Mouse (Mus musculus) stomach, embryonic 14.5 days (tissue): Measurements from ENCODE around the gene Angel2. TPM values are rescaled to one million over a fixed set of nuclear protein-coding genes. Genes with fewer than 3 reads are reported as not detected.
A peak's percentile ranks its signal among the peaks of the same experiment; 100 is the strongest.

Experiments used
- ATAC-seq: fragments of 200-750 bp; cut with Nextera tagmentation; 2 replicates; pipeline ENCODE4 v1.8.0; 2017; ENCODE audit warnings: low read depth, moderate TSS enrichment; ENCODE audit not compliant: insufficient number of reproducible peaks, insufficient read depth, low FRiP score
- H3K27ac ChIP-seq: fragments of 300-500 bp; sonication (generic); 2 replicates; pipeline ENCODE4 v1.5.1; 2014; ENCODE audit warnings: mild to moderate bottlenecking, low read length, moderate library complexity, mixed read lengths
- H3K27me3 ChIP-seq: fragments of 300-500 bp; sonication (generic); 2 replicates; pipeline ENCODE4 v1.6.1; 2014; ENCODE audit warnings: low read length, control low read depth, mixed read lengths; ENCODE audit not compliant: control insufficient read depth, insufficient read depth
- H3K36me3 ChIP-seq: fragments of 300-500 bp; sonication (generic); 2 replicates; pipeline ENCODE4 v1.6.1; 2014; ENCODE audit warnings: mild to moderate bottlenecking, control low read depth, low read length, moderate library complexity, mixed read lengths; ENCODE audit not compliant: control insufficient read depth, insufficient read depth
- H3K4me1 ChIP-seq: fragments of 300-500 bp; sonication (generic); 2 replicates; pipeline ENCODE4 v1.6.1; 2014; ENCODE audit warnings: low read length, control low read depth, mixed read lengths; ENCODE audit not compliant: control insufficient read depth, insufficient read depth
- H3K4me2 ChIP-seq: fragments of 300-500 bp; sonication (generic); replicated peaks from 2 replicates; pipeline ENCODE4 v1.6.1; 2014; ENCODE audit warnings: low read depth, low read length, control low read depth
- H3K4me3 ChIP-seq: fragments of 300-500 bp; sonication (generic); 2 replicates; pipeline ENCODE4 v1.5.1; 2014; ENCODE audit warnings: low read depth, low read length, control low read depth
- H3K9ac ChIP-seq: fragments of 300-500 bp; sonication (generic); replicated peaks from 2 replicates; pipeline ENCODE4 v1.6.1; 2014; ENCODE audit warnings: low read depth, mild to moderate bottlenecking, control low read depth, low read length, moderate library complexity, mixed read lengths
- H3K9me3 ChIP-seq: fragments of 300-500 bp; sonication (generic); 2 replicates; pipeline ENCODE4 v1.6.1; 2016; ENCODE audit warnings: low read depth, low read length, control low read depth; ENCODE audit not compliant: control insufficient read depth
- WGBS: fragments of 180-500 bp; shearing (Covaris S2); extraction: QIAGEN DNeasy Blood & Tissue Kit; methylation state at CpG from one replicate; pipeline ENCODE4 v1.1.7; 2014; 5-methylcytosine and 5-hydroxymethylcytosine counted together
- polyA plus RNA-seq: library from polyadenylated mRNA; unstranded; fragments of >200 nt; fragmentation: Nextera tagmentation; extraction: Ambion mirVana; gene quantifications from 2 replicates; pipeline ENCODE4 v1.2.1, GENCODE M21; 2014

The Angel2 gene
- polyA plus RNA-seq, 1 experiment from 2014 or later = 41.1 TPM

DNA sequence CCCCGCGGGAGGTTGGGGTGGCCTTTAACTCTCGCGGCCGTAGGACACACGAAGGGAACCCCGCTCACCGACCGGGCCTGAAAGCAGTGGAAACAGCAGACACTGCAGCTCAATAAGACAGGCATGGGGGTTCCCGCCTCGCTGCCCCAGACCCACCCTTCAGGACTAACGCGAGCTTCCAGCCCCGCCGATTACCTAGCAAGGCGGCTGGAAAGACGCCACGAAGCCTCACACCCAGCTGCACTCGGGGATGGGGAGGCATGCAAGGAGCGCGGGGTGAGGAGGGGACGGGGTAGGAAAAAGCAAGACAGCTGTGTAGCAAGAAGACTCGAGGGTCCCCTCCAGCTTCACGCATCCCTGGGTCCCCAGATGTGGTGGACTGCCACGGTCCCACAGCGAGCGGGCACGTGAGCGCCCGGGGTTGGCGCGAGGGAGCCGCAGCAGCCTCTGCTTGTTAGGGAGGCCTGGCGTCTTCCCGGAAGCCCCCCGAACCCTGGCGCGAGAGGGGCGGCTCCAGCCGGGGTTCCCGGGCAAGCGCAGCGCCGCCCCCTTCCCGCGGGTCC is 53.7 kb downstream of the Angel2 start:
- under 1% methylated on average over 45 of the region's 46 CpGs for WGBS
- no peaks in the 10 kb centered on the region for H3K9me3 ChIP-seq
- peaks cover 11% of the 10 kb centered on the region for H3K4me1 ChIP-seq
- peak overlapping the region; percentile 80 for H3K4me2 ChIP-seq
- H3K27ac ChIP-seq = peak overlapping the region; percentile 88
- H3K4me3 ChIP-seq = peak overlapping the region; percentile 68
- peak overlapping the region; percentile 84 for H3K9ac ChIP-seq
- H3K27me3 ChIP-seq = no peaks in the 10 kb centered on the region
- peak; percentile 57 for ATAC-seq
- peaks cover 3% of the 10 kb centered on the region; the same call in 1 of the 2 replicates for H3K36me3 ChIP-seq

- WGBS = under 1% methylated on average over 31 of the region's 38 CpGs
- peak within 1 kb of the TSS; percentile 88 for H3K27ac ChIP-seq
- peak within 1 kb of the TSS; percentile 68 for H3K4me3 ChIP-seq
- peak within 1 kb of the TSS; percentile 80 for H3K4me2 ChIP-seq
- peak within 1 kb of the TSS; percentile 84 for H3K9ac ChIP-seq
- peak; percentile 96 for ATAC-seq
- H3K9me3 ChIP-seq = no peaks in the 10 kb centered on the region
- H3K4me1 ChIP-seq = peaks cover 11% of the 10 kb centered on the region
- H3K27me3 ChIP-seq = no peaks in the 10 kb centered on the region
- H3K36me3 ChIP-seq = peaks cover 2% of the 10 kb centered on the region; the same call in 1 of the 2 replicates
These were observed 54.2 kb downstream of the Angel2 start, which contains the start of gene Vash2 for GRCm38 (mm10) chr1:190979100-190979563. Vash2 (minus strand) TSS chr1:190979296.

GRCm38 (mm10) chr1:190980470-190980869 is 55.6 kb downstream of the Angel2 start:
- Histone ChIP-seq H3K36me3 (no peaks in the 10 kb centered on the region), H3K27ac (no peak overlapping the region), H3K9me3 (no peaks in the 10 kb centered on the region), H3K4me3 (no peak overlapping the region), H3K9ac (no peak overlapping the region; the same call in 1 of the 2 replicates), H3K4me2 (no peak overlapping the region), H3K4me1 (peaks cover 11% of the 10 kb centered on the region), H3K27me3 (no peaks in the 10 kb centered on the region)
- 81% methylated on average over 1 of the region's 1 CpGs for WGBS
- ATAC-seq = no peak

GRCm38 (mm10) chr1:190981412-190981811 is 56.5 kb downstream of the Angel2 start:
- Histone ChIP-seq H3K27me3 (no peaks in the 10 kb centered on the region), H3K4me1 (peaks cover 11% of the 10 kb centered on the region), H3K4me3 (no peak overlapping the region), H3K4me2 (no peak overlapping the region), H3K9ac (no peak overlapping the region), H3K36me3 (no peaks in the 10 kb centered on the region), H3K9me3 (no peaks in the 10 kb centered on the region), H3K27ac (no peak overlapping the region)
- ATAC-seq = no peak
- 83% methylated on average over 4 of the region's 4 CpGs for WGBS

- WGBS = 80% methylated on average over 9 of the region's 9 CpGs
These were observed 64.6 kb downstream of the Angel2 start for GRCm38 (mm10) chr1:190989437-190990082.

DNA sequence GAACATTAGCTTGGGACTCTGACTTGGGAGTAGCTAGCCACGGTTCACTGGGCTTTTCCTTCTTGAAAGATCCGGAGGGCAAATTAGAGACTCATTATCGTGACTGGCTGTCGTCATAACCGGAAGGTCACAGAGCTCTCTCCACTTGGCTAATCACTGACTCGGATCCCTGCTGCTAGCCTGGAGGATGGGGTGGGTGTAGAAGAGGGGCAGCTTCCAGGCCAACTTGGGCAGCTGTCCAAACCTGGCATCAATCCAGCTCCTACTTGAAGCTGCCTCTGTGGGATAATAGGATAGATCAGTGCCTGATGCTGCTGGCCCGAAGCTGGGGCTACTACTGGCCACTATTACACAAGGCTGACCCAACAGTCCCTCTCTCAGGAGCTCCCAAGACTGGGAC is 70.6 kb downstream of the Angel2 start:
- H3K36me3 ChIP-seq = no peaks in the 10 kb centered on the region
- no peaks in the 10 kb centered on the region for H3K27me3 ChIP-seq
- H3K4me2 ChIP-seq = no peak overlapping the region
- no peaks in the 10 kb centered on the region for H3K4me1 ChIP-seq
- H3K27ac ChIP-seq = no peak overlapping the region
- WGBS = 64% methylated on average over 7 of the region's 7 CpGs
- peaks cover 6% of the 10 kb centered on the region; the same call in 1 of the 2 replicates for H3K9me3 ChIP-seq
- H3K9ac ChIP-seq = no peak overlapping the region
- ATAC-seq = no peak
- H3K4me3 ChIP-seq = no peak overlapping the region

More at GRCm38 (mm10) chr1:190989437-190990082, 64.6 kb downstream of the Angel2 start:
- Histone ChIP-seq H3K9me3 (no peaks in the 10 kb centered on the region), H3K27ac (no peak overlapping the region), H3K9ac (no peak overlapping the region), H3K4me1 (no peaks in the 10 kb centered on the region), H3K36me3 (no peaks in the 10 kb centered on the region), H3K27me3 (no peaks in the 10 kb centered on the region), H3K4me2 (no peak overlapping the region), H3K4me3 (no peak overlapping the region)
- no peak for ATAC-seq

DNA sequence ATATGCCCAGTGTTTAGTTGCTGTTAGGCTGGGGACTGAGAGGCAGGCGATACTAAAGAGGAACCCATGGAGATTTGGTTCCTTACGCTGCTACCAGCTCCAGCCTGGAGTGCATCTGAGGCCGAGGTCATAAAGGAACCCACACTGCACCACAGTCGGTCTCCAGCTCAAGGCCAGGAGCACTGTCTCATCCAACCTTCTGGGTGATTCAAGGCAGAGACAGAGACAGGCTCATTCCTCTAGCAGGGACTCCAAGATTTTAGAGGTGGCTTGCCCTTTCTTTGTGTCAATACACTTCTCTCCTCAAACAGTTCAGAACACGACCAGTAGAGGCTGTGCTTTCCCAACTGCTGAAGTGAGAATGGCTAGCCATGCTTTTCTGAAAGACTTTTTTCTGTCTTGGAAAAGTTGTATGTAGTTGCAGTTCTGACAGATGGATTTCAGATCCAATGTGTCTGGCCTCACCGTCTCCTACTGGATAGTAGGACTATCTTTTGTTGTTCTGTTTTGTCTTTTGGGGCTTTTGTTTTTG is 71.5 kb downstream of the Angel2 start:
- Histone ChIP-seq H3K27ac (no peak overlapping the region), H3K27me3 (no peaks in the 10 kb centered on the region), H3K4me1 (no peaks in the 10 kb centered on the region), H3K4me2 (no peak overlapping the region), H3K36me3 (no peaks in the 10 kb centered on the region), H3K9ac (no peak overlapping the region), H3K4me3 (no peak overlapping the region), H3K9me3 (peaks cover 6% of the 10 kb centered on the region; the same call in 1 of the 2 replicates)
- 72% methylated on average over 6 of the region's 6 CpGs for WGBS
- ATAC-seq = no peak
